Mouse (Mus musculus) hindbrain, embryonic 11.5 days (tissue): ENCODE data around the gene Gm15056. TPM values are rescaled to one million over a fixed set of nuclear protein-coding genes. Genes with fewer than 3 reads are reported as not detected.

Experiments
- polyA plus RNA-seq: library from polyadenylated mRNA; unstranded; fragments of >200 nt; fragmentation: Nextera tagmentation; extraction: Ambion mirVana; gene quantifications from 2 replicates; pipeline ENCODE4 v1.2.1, GENCODE M21; 2014

Gm15056 gene
- polyA plus RNA-seq, 1 experiment from 2014 or later = not detected

Other genes with a start within 250 kb of the Gm15056 start
- not detected in 2 replicates for gene Defb33, start 10.0 kb downstream of the Gm15056 start, polyA plus RNA-seq
- not detected in 2 replicates for gene Gm6040, start 19.4 kb upstream of the Gm15056 start, polyA plus RNA-seq
- gene AY761185, start 42.1 kb upstream of the Gm15056 start, polyA plus RNA-seq = not detected in 2 replicates
- not detected in 2 replicates for gene Defa21, start 122.9 kb upstream of the Gm15056 start, polyA plus RNA-seq
- gene Defa23, start 152.4 kb upstream of the Gm15056 start, polyA plus RNA-seq = not detected in 2 replicates
- gene Defa35, start 162.4 kb upstream of the Gm15056 start, polyA plus RNA-seq = not detected in 2 replicates
- gene Defa25, start 181.8 kb upstream of the Gm15056 start, polyA plus RNA-seq = not detected in 2 replicates
- gene Gm14851, start 193.4 kb upstream of the Gm15056 start, polyA plus RNA-seq = not detected in 2 replicates
- gene Defa30, start 232.0 kb upstream of the Gm15056 start, polyA plus RNA-seq = not detected in 2 replicates